31 mouse cellular contexts compared by ENCODE assay signal in the genomic region with DNA sequence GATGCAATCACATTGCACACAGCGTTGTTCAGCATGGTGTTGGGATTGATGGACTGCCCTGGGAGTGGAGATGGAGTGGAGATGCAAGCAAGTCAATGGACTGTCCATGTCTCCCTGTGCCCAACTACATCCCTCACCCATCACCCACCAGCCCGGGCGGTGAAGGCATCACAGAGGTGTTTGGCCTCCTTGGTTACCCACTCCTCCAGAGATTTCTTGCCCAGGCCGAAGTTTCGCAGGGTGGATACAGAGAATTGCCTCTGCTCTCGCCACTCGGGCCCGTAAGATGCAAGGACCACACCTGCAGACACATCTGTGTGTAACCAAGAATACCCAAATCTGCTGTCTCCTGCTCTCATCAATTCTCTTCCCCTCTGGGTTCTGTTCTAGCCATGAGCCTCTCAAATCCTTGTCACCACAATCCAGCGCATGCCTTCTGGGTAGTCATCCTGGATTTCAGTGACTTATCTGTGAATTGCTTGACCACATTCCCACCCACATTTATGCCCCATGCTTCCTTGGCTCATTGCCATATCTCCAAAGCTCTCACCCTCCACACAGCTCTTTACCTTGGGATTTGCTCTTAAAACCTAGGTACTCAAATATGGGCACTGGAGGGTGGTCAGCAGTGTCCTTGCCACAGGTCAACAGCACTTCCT. TPM values are rescaled to one million over a fixed set of nuclear protein-coding genes. Genes with fewer than 3 reads are reported as not detected.
DNase-seq lines count a peak whose midpoint lies in the region; ATAC-seq lines count a peak whose summit lies in the region.
"Had no signal": no experiment of that assay in that cellular context is flagged by ENCODE, and none has a peak within 500 bp of the region (broad histone marks: within the 10 kb centered on the region; RNA-seq: fewer than 3 reads in every experiment).

No protein-coding gene starts in this region.

- WGBS in limb, embryonic 11.5 days: 94% methylated on average over 9 of the region's 9 CpGs

- H3K4me2 ChIP-seq in limb, embryonic 11.5 days (ENCODE audit: low read depth, severe bottlenecking): no peak overlapping the region
- H3K4me2 ChIP-seq: embryonic facial prominence, embryonic 13.5 days; embryonic facial prominence, embryonic 15.5 days; forebrain, embryonic 13.5 days had no signal

- no peak overlapping the region for H3K4me3 ChIP-seq in limb, embryonic 11.5 days (ENCODE audit: low read depth, low read length)
- H3K4me3 ChIP-seq: embryonic facial prominence, embryonic 13.5 days; embryonic facial prominence, embryonic 15.5 days; erythroblast, embryonic 14.5 days; forebrain, embryonic 13.5 days had no signal

- ATAC-seq in limb, embryonic 11.5 days (ENCODE audit: insufficient number of reproducible peaks, low FRiP score, low TSS enrichment, low read depth): no peak
- ATAC-seq: forebrain, embryonic 13.5 days; forebrain, embryonic 16.5 days had no signal

- H3K9ac ChIP-seq in limb, embryonic 11.5 days (ENCODE audit: low read length): no peak overlapping the region
- H3K9ac ChIP-seq: embryonic facial prominence, embryonic 13.5 days; embryonic facial prominence, embryonic 15.5 days; forebrain, embryonic 13.5 days had no signal

- intact Hi-C loops in heart, postnatal 10 days (cut with DNase I): no loop called here
- intact Hi-C loops in heart, postnatal 36 days (cut with DNase I): no loop called here
- intact Hi-C loops in gastrocnemius, postnatal 14 days (cut with DNase I; ENCODE audit: low total_unique reads): no loop called here

- no peaks in the 10 kb centered on the region for H3K36me3 ChIP-seq in limb, embryonic 11.5 days (ENCODE audit: control insufficient read depth, insufficient read depth, low read length)
- H3K36me3 ChIP-seq: embryonic facial prominence, embryonic 13.5 days; embryonic facial prominence, embryonic 15.5 days had no signal

- no peak overlapping the region for H3K27ac ChIP-seq in limb, embryonic 11.5 days (replicated peaks; ENCODE audit: low read depth, low read length)
- H3K27ac ChIP-seq: embryonic facial prominence, embryonic 13.5 days; embryonic facial prominence, embryonic 15.5 days; forebrain, embryonic 13.5 days had no signal

- H3K27me3 ChIP-seq in limb, embryonic 11.5 days (ENCODE audit: control insufficient read depth, insufficient read depth, low read length): no peaks in the 10 kb centered on the region
- H3K27me3 ChIP-seq: embryonic facial prominence, embryonic 13.5 days; embryonic facial prominence, embryonic 15.5 days; forebrain, embryonic 13.5 days had no signal

- DNase-seq in heart, adult 11 months: peak; percentile 83
- DNase-seq in heart, postnatal 10 days: no peak
- DNase-seq in heart, postnatal 4 days: peak; percentile 2
- DNase-seq in heart, postnatal 36 days: no peak
- peak; percentile 2 for DNase-seq in urinary bladder, postnatal 14 days (ENCODE audit: low spot score)
- no peak for DNase-seq in urinary bladder, postnatal 25 days (ENCODE audit: low spot score)
- peak; percentile 9 for DNase-seq in limb, embryonic 11.5 days (ENCODE audit: low spot score)
- DNase-seq in gastrocnemius, postnatal 14 days: no peak
- DNase-seq: adrenal gland, adult 2 months; adrenal gland, postnatal 10 days; adrenal gland, postnatal 25 days; cerebellum, adult 11 months; cerebellum, adult 18-20 months; cerebellum, adult 8-10 months; cerebellum, adult 9-11 months; cerebellum, postnatal 14 days; cerebellum, postnatal 36 days; embryo, embryonic 11 days had no signal

- no peaks in the 10 kb centered on the region for H3K9me3 ChIP-seq in limb, embryonic 11.5 days (ENCODE audit: control insufficient read depth, low read length)
- H3K9me3 ChIP-seq: embryonic facial prominence, embryonic 13.5 days; embryonic facial prominence, embryonic 15.5 days; forebrain, embryonic 13.5 days had no signal

- H3K4me1 ChIP-seq in limb, embryonic 11.5 days (ENCODE audit: control insufficient read depth, insufficient read depth, low read length): no peaks in the 10 kb centered on the region
- H3K4me1 ChIP-seq: embryonic facial prominence, embryonic 13.5 days; embryonic facial prominence, embryonic 15.5 days; forebrain, embryonic 13.5 days had no signal

RNA-seq across cellular contexts. Expression of gene Cyp2d34, which starts 2.3 kb away (rescaled TPM):
- total RNA-seq in heart, postnatal 10 days (2021): not detected
- total RNA-seq in heart, postnatal 4 days (2021): not detected
- not detected for total RNA-seq in heart, postnatal 36 days (2021)
- not detected in 2 replicates for polyA plus RNA-seq in limb, embryonic 11.5 days (2014; fragmentation: Nextera tagmentation; extraction: Ambion mirVana)
- not detected for total RNA-seq in gastrocnemius, postnatal 14 days (2021)
- total RNA-seq: adrenal gland, adult 2 months; adrenal gland, postnatal 10 days; adrenal gland, postnatal 25 days; adrenal gland, postnatal 4 days; common myeloid progenitor, adult 5-6 weeks; ES-E14; MEL had no signal
- polyA plus RNA-seq: adrenal gland, adult 2 months; brain, embryonic 14.5 days; C2C12; embryonic facial prominence, embryonic 11.5 days; embryonic facial prominence, embryonic 13.5 days; embryonic facial prominence, embryonic 15.5 days; erythroblast, embryonic 14.5 days; forebrain, embryonic 11.5 days; forebrain, embryonic 13.5 days; forebrain, embryonic 16.5 days had no signal

Comparison
In these comparisons a context has a peak if more than half of its experiments do, and no peak if none do; other contexts are left out.
1. DNase-seq: peak in heart, adult 11 months (single experiment), heart, postnatal 4 days (single experiment), urinary bladder, postnatal 14 days (single experiment) and limb, embryonic 11.5 days (single experiment); none in heart, postnatal 10 days (0 of 2), heart, postnatal 36 days (0 of 2), urinary bladder, postnatal 25 days (single experiment) and gastrocnemius, postnatal 14 days (single experiment).